Mouse (Mus musculus) lung, adult 2 months (tissue): ENCODE results near the gene Zyx.

ENCODE experiments used
- CTCF ChIP-seq: fragments of 200-500 bp; IDR thresholded peaks from 2 replicates; pipeline ENCODE4 v1.5.1; 2011; ENCODE audit warnings: mild to moderate bottlenecking, low read length, control low read depth; ENCODE audit not compliant: insufficient read depth
- POLR2A ChIP-seq: fragments of 200-500 bp; IDR thresholded peaks from 2 replicates; pipeline ENCODE4 v1.6.1; 2011; ENCODE audit warnings: low read depth, mild to moderate bottlenecking, control low read depth, low read length, borderline replicate concordance; ENCODE audit errors: extremely low read depth

DNA sequence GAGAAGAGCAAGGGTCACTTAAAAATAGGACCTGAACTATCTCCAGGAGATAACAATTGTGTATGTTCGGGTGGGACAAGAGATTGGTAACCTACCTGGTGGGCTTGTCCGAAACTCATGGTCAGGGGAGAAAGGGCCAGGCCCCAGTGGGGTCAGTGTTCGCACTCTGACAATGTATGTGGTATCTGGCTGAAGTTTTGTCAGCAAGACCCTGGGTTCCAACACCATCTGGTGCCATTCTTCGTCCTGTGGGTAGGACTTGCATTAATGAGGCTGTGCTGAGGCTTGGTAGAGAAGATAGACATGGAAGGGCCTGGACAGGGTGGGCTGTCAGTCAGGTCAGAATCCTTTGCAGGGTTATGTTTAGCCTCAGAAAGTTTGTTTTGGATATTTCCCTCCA, 14.6 kb downstream of the Zyx start:
- TF ChIP-seq CTCF, result no peak
- TF ChIP-seq POLR2A, result no peak
